Mouse (Mus musculus): ENCODE measurements around the gene Hs3st2. TPM values are rescaled to one million over a fixed set of nuclear protein-coding genes. Genes with fewer than 3 reads are reported as not detected.

The Hs3st2 gene
- polyA plus RNA-seq, 1 experiment: not detected

GRCm38 (mm10) chr7:121487291-121487690 is 95.6 kb downstream of the Hs3st2 start:
- TF ChIP-seq TCF12 (IDR thresholded peaks at IDR 0.05; ENCODE audit: insufficient read depth, poor library complexity, severe bottlenecking): no peak
- TF ChIP-seq MAX (IDR thresholded peaks at IDR 0.05; ENCODE audit: low read depth): no peak
- TF ChIP-seq E2F4 (IDR thresholded peaks at IDR 0.05; ENCODE audit: insufficient read depth): no peak
- no peak for TF ChIP-seq USF1 (IDR thresholded peaks at IDR 0.05; ENCODE audit: low read depth)
- TF ChIP-seq CEBPB (IDR thresholded peaks at IDR 0.05; ENCODE audit: insufficient read depth, poor library complexity, severe bottlenecking): no peak
- no peak for TF ChIP-seq POLR2A (IDR thresholded peaks at IDR 0.05; ENCODE audit: insufficient read length, low read depth)
- no peak for TF ChIP-seq REST (IDR thresholded peaks at IDR 0.05; ENCODE audit: insufficient read depth, insufficient read length)
- TF ChIP-seq MYOG (IDR thresholded peaks at IDR 0.05; ENCODE audit: control insufficient read depth in 1 of 3, insufficient read depth in 1 of 3, insufficient read length in 2 of 3, low read depth in 2 of 3): no peak
- no peak overlapping the region for H3K4me3 ChIP-seq
- no peaks in the 10 kb centered on the region for H3K36me3 ChIP-seq (ENCODE audit: control insufficient read depth, insufficient read depth)
- H3K79me2 ChIP-seq (ENCODE audit: control insufficient read depth, insufficient read depth): no peaks in the 10 kb centered on the region
- H3K27me3 ChIP-seq (ENCODE audit: control insufficient read depth, insufficient read depth, insufficient read length): no peaks in the 10 kb centered on the region
- H3ac ChIP-seq (ENCODE audit: control insufficient read depth, insufficient read length): no peak overlapping the region
- H3K4me2 ChIP-seq (ENCODE audit: low read depth): no peak overlapping the region

- Histone ChIP-seq H3K27me3 (ENCODE audit: control insufficient read depth, insufficient read depth, insufficient read length) (no peaks in the 10 kb centered on the region), H3K4me2 (ENCODE audit: low read depth) (no peak overlapping the region), H3ac (ENCODE audit: control insufficient read depth, insufficient read length) (no peak overlapping the region), H3K4me3 (no peak overlapping the region), H3K36me3 (ENCODE audit: control insufficient read depth, insufficient read depth) (no peaks in the 10 kb centered on the region), H3K79me2 (ENCODE audit: control insufficient read depth, insufficient read depth) (no peaks in the 10 kb centered on the region)
- TF ChIP-seq POLR2A (IDR thresholded peaks at IDR 0.05; ENCODE audit: insufficient read length, low read depth) (no peak), MAX (IDR thresholded peaks at IDR 0.05; ENCODE audit: low read depth) (no peak), CEBPB (IDR thresholded peaks at IDR 0.05; ENCODE audit: insufficient read depth, poor library complexity, severe bottlenecking) (no peak), USF1 (IDR thresholded peaks at IDR 0.05; ENCODE audit: low read depth) (no peak), SRF (IDR thresholded peaks at IDR 0.05; ENCODE audit: control insufficient read depth, insufficient read length, low read depth) (no peak), TCF12 (IDR thresholded peaks at IDR 0.05; ENCODE audit: insufficient read depth, poor library complexity, severe bottlenecking) (no peak), REST (IDR thresholded peaks at IDR 0.05; ENCODE audit: insufficient read depth, insufficient read length) (no peak), TCF3 (IDR thresholded peaks at IDR 0.05; ENCODE audit: insufficient read length, low read depth) (no peak), E2F4 (IDR thresholded peaks at IDR 0.05; ENCODE audit: insufficient read depth) (no peak), MYOD1 (IDR thresholded peaks at IDR 0.05; ENCODE audit: control insufficient read depth in 1 of 3, insufficient read length in 2 of 3, low read depth in 2 of 3) (no peak), MYOG (IDR thresholded peaks at IDR 0.05; ENCODE audit: control insufficient read depth in 1 of 3, insufficient read depth in 1 of 3, insufficient read length in 2 of 3, low read depth in 2 of 3) (no peak), POLR2AphosphoS2 (IDR thresholded peaks at IDR 0.05; ENCODE audit: insufficient read length, low read depth) (no peak)
Observed at GRCm38 (mm10) chr7:121489401-121489800, 97.7 kb downstream of the Hs3st2 start.

DNA sequence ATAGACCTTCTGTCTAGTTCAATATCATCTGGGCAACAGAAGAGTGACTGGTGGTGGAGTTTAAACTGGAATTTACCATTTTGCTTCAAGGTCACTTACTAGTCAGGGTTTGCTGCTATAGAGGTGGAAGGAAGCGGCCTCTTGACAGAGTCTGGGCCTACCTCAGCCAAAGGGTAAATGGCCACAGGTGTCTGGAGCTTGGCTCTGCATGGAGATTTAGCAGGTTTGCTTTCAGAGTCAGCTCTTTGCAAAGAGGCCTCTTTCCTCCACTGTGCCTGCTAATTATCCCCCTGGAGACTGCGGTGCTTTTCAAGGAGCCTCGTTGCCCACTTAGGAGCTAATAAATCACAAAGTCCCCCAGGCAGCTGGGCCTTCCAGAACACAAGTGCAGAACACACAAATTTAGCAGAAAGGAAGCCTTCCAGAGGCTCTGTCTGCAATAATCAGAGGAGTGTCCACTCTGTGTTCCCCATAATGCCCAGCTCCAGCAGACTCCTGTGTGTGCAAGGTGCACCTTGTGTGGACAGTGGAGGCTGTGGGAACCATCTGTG is 99.9 kb downstream of the Hs3st2 start:
- no peak for TF ChIP-seq POLR2A (IDR thresholded peaks at IDR 0.05; ENCODE audit: insufficient read length, low read depth)
- TF ChIP-seq REST (IDR thresholded peaks at IDR 0.05; ENCODE audit: insufficient read depth, insufficient read length): no peak
- no peak for TF ChIP-seq CEBPB (IDR thresholded peaks at IDR 0.05; ENCODE audit: insufficient read depth, poor library complexity, severe bottlenecking)
- TF ChIP-seq MYOG (IDR thresholded peaks at IDR 0.05; ENCODE audit: control insufficient read depth in 1 of 3, insufficient read depth in 1 of 3, insufficient read length in 2 of 3, low read depth in 2 of 3): no peak
- H3ac ChIP-seq (ENCODE audit: control insufficient read depth, insufficient read length): no peak overlapping the region
- H3K36me3 ChIP-seq (ENCODE audit: control insufficient read depth, insufficient read depth): no peaks in the 10 kb centered on the region
- no peak overlapping the region for H3K4me3 ChIP-seq
- no peaks in the 10 kb centered on the region for H3K79me2 ChIP-seq (ENCODE audit: control insufficient read depth, insufficient read depth)
- no peak overlapping the region for H3K4me2 ChIP-seq (ENCODE audit: low read depth)
- H3K27me3 ChIP-seq (ENCODE audit: control insufficient read depth, insufficient read depth, insufficient read length): no peaks in the 10 kb centered on the region

GRCm38 (mm10) chr7:121500516-121500915 is 108.9 kb downstream of the Hs3st2 start:
- no peaks in the 10 kb centered on the region for H3K27me3 ChIP-seq (ENCODE audit: control insufficient read depth, insufficient read depth, insufficient read length)
- H3K36me3 ChIP-seq (ENCODE audit: control insufficient read depth, insufficient read depth): no peaks in the 10 kb centered on the region
- H3K4me2 ChIP-seq (ENCODE audit: low read depth): no peak overlapping the region
- H3ac ChIP-seq (ENCODE audit: control insufficient read depth, insufficient read length): no peak overlapping the region
- H3K4me3 ChIP-seq: no peak overlapping the region
- TF ChIP-seq REST (IDR thresholded peaks at IDR 0.05; ENCODE audit: insufficient read depth, insufficient read length) (no peak), E2F4 (IDR thresholded peaks at IDR 0.05; ENCODE audit: insufficient read depth) (no peak)
- no peaks in the 10 kb centered on the region for H3K79me2 ChIP-seq (ENCODE audit: control insufficient read depth, insufficient read depth)

DNA sequence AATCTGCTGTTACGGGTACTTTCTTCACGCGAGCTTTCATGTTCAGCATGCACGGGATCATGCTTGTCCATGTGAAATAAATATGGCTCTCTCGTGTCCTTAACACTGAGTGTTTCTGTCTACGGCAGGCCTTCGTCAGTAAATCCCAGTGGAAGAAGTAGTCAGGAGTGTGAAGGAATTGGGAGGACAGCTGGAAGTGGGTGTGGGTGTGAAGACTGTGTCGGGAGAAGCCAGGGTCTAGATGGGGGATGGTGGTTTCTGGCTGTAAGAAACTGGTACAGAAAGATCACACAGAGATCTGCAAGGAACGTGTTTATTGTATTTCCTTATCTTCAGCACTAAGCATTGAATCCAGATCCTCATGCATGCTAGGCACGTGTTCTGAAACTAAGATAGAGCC is 110.0 kb downstream of the Hs3st2 start:
- no peaks in the 10 kb centered on the region for H3K79me2 ChIP-seq (ENCODE audit: control insufficient read depth, insufficient read depth)
- H3K4me2 ChIP-seq (ENCODE audit: low read depth): no peak overlapping the region
- H3ac ChIP-seq (ENCODE audit: control insufficient read depth, insufficient read length): no peak overlapping the region

More for the DNA sequence above, 110.0 kb downstream of the Hs3st2 start:
- no peak overlapping the region for H3K4me3 ChIP-seq
- no peaks in the 10 kb centered on the region for H3K27me3 ChIP-seq (ENCODE audit: control insufficient read depth, insufficient read depth, insufficient read length)
- TF ChIP-seq CEBPB (IDR thresholded peaks at IDR 0.05; ENCODE audit: insufficient read depth, poor library complexity, severe bottlenecking) (no peak), POLR2AphosphoS2 (IDR thresholded peaks at IDR 0.05; ENCODE audit: insufficient read length, low read depth) (no peak), MYOD1 (IDR thresholded peaks at IDR 0.05; ENCODE audit: control insufficient read depth in 1 of 3, insufficient read length in 2 of 3, low read depth in 2 of 3) (no peak), TCF12 (IDR thresholded peaks at IDR 0.05; ENCODE audit: insufficient read depth, poor library complexity, severe bottlenecking) (no peak), MAX (IDR thresholded peaks at IDR 0.05; ENCODE audit: low read depth) (no peak), POLR2A (IDR thresholded peaks at IDR 0.05; ENCODE audit: insufficient read length, low read depth) (no peak), USF1 (IDR thresholded peaks at IDR 0.05; ENCODE audit: low read depth) (no peak), E2F4 (IDR thresholded peaks at IDR 0.05; ENCODE audit: insufficient read depth) (no peak), REST (IDR thresholded peaks at IDR 0.05; ENCODE audit: insufficient read depth, insufficient read length) (no peak), MYOG (IDR thresholded peaks at IDR 0.05; ENCODE audit: control insufficient read depth in 1 of 3, insufficient read depth in 1 of 3, insufficient read length in 2 of 3, low read depth in 2 of 3) (no peak), SRF (IDR thresholded peaks at IDR 0.05; ENCODE audit: control insufficient read depth, insufficient read length, low read depth) (no peak), TCF3 (IDR thresholded peaks at IDR 0.05; ENCODE audit: insufficient read length, low read depth) (no peak)
- no peaks in the 10 kb centered on the region for H3K36me3 ChIP-seq (ENCODE audit: control insufficient read depth, insufficient read depth)

Measured in myocyte (in vitro differentiated cells).